Mouse (Mus musculus) heart, embryonic 10.5 days (tissue): ENCODE data around the gene Zfp90. TPM values are rescaled to one million over a fixed set of nuclear protein-coding genes. Genes with fewer than 3 reads are reported as not detected.
"Not testable (repeated sequence)": the region's sequence is repeated elsewhere in the genome, so short reads cannot be mapped to it uniquely, and the experiment has no call there.

Experiments used
- DNase-seq: peaks from one replicate; pipeline ENCODE4 v3.0.0-alpha.2; 2017; ENCODE audit warnings: low spot score
- H3K27ac ChIP-seq: fragments of 300-500 bp; sonication (generic); 2 replicates; pipeline ENCODE4 v1.5.1; 2016; ENCODE audit warnings: mild to moderate bottlenecking
- H3K27me3 ChIP-seq: fragments of 300-500 bp; sonication (generic); 2 replicates; pipeline ENCODE4 v1.6.1; 2016; ENCODE audit warnings: mild to moderate bottlenecking; ENCODE audit not compliant: poor library complexity, insufficient read depth, severe bottlenecking
- H3K36me3 ChIP-seq: fragments of 300-500 bp; sonication (generic); 2 replicates; pipeline ENCODE4 v1.6.1; 2016; ENCODE audit warnings: mild to moderate bottlenecking, moderate library complexity
- H3K4me1 ChIP-seq: fragments of 300-500 bp; sonication (generic); 2 replicates; pipeline ENCODE4 v1.6.1; 2016; ENCODE audit warnings: mild to moderate bottlenecking
- H3K4me3 ChIP-seq: fragments of 300-500 bp; sonication (generic); 2 replicates; pipeline ENCODE4 v1.5.1; 2016; ENCODE audit warnings: mild to moderate bottlenecking, moderate library complexity
- H3K9me3 ChIP-seq: fragments of 300-500 bp; sonication (generic); 2 replicates; pipeline ENCODE4 v1.6.1; 2016; ENCODE audit warnings: mild to moderate bottlenecking, moderate library complexity
- WGBS: fragments of 180-500 bp; shearing (Covaris S2); methylation state at CpG from one replicate; pipeline ENCODE4 v1.1.7; 2016; 5-methylcytosine and 5-hydroxymethylcytosine counted together
- polyA plus RNA-seq: library from polyadenylated mRNA; unstranded; fragments of >200 nt; fragmentation: Nextera tagmentation; extraction: Ambion mirVana; gene quantifications from 2 replicates; pipeline ENCODE4 v1.2.1, GENCODE M21; 2016

Zfp90 gene
- polyA plus RNA-seq, 1 experiment from 2014 or later: 19.3 TPM

GRCm38 (mm10) chr8:106403246-106403933 is 11.7 kb upstream of the Zfp90 start:
- Histone ChIP-seq H3K27ac (no peak overlapping the region), H3K36me3 (no peaks in the 10 kb centered on the region), H3K27me3 (no peaks in the 10 kb centered on the region), H3K9me3 (no peaks in the 10 kb centered on the region), H3K4me1 (peaks cover 22% of the 10 kb centered on the region), H3K4me3 (no peak overlapping the region)
- peak; percentile 82 for DNase-seq
- WGBS: 31% methylated on average over 12 of the region's 12 CpGs

- DNase-seq: no peak
- peak overlapping the region; percentile 79 for H3K27ac ChIP-seq
- H3K4me1 ChIP-seq: peaks cover 19% of the 10 kb centered on the region
- no peak overlapping the region for H3K4me3 ChIP-seq
- no peaks in the 10 kb centered on the region for H3K27me3 ChIP-seq
- H3K36me3 ChIP-seq: no peaks in the 10 kb centered on the region
- 31% methylated on average over 3 of the region's 3 CpGs for WGBS
- H3K9me3 ChIP-seq: no peaks in the 10 kb centered on the region
Measured at GRCm38 (mm10) chr8:106404825-106405224, 10.3 kb upstream of the Zfp90 start.

GRCm38 (mm10) chr8:106405810-106406209 is 9.3 kb upstream of the Zfp90 start:
- Histone ChIP-seq H3K27ac (peak overlapping the region; percentile 17; the same call in 1 of the 2 replicates), H3K4me1 (peaks cover 16% of the 10 kb centered on the region), H3K9me3 (no peaks in the 10 kb centered on the region), H3K27me3 (no peaks in the 10 kb centered on the region), H3K36me3 (no peaks in the 10 kb centered on the region), H3K4me3 (no peak overlapping the region)
- 66% methylated on average over 16 of the region's 16 CpGs for WGBS
- no peak for DNase-seq

GRCm38 (mm10) chr8:106410055-106410454 is 5.1 kb upstream of the Zfp90 start:
- Histone ChIP-seq H3K4me3 (no peak overlapping the region), H3K27ac (no peak overlapping the region), H3K27me3 (no peaks in the 10 kb centered on the region), H3K4me1 (peaks cover 2% of the 10 kb centered on the region), H3K9me3 (no peaks in the 10 kb centered on the region), H3K36me3 (no peaks in the 10 kb centered on the region)
- WGBS: 64% methylated on average over 7 of the region's 7 CpGs
- DNase-seq: no peak

- Histone ChIP-seq H3K36me3 (no peaks in the 10 kb centered on the region), H3K27me3 (no peaks in the 10 kb centered on the region), H3K4me3 (no peak overlapping the region), H3K27ac (no peak overlapping the region), H3K4me1 (no peaks in the 10 kb centered on the region), H3K9me3 (no peaks in the 10 kb centered on the region)
- WGBS: 75% methylated on average over 7 of the region's 7 CpGs
- DNase-seq: no peak
Measured at GRCm38 (mm10) chr8:106410564-106410963, 4.6 kb upstream of the Zfp90 start.

GRCm38 (mm10) chr8:106411783-106412451 is 3.2 kb upstream of the Zfp90 start:
- Histone ChIP-seq H3K36me3 (no peaks in the 10 kb centered on the region), H3K4me1 (peaks cover 11% of the 10 kb centered on the region), H3K27me3 (no peaks in the 10 kb centered on the region), H3K9me3 (no peaks in the 10 kb centered on the region), H3K27ac (no peak overlapping the region), H3K4me3 (no peak overlapping the region)
- WGBS: 18% methylated on average over 14 of the region's 14 CpGs
- no peak for DNase-seq

GRCm38 (mm10) chr8:106417692-106418091 is 2.6 kb downstream of the Zfp90 start:
- Histone ChIP-seq H3K4me1 (peaks cover 11% of the 10 kb centered on the region), H3K27ac (no peak overlapping the region), H3K36me3 (peaks cover 56% of the 10 kb centered on the region), H3K27me3 (no peaks in the 10 kb centered on the region), H3K9me3 (peaks cover 13% of the 10 kb centered on the region), H3K4me3 (no peak overlapping the region)
- WGBS: 94% methylated on average over 5 of the region's 5 CpGs
- no peak for DNase-seq

- Histone ChIP-seq H3K9me3 (peaks cover 8% of the 10 kb centered on the region), H3K27ac (no peak overlapping the region), H3K4me3 (no peak overlapping the region), H3K27me3 (peaks cover 11% of the 10 kb centered on the region; the same call in 1 of the 2 replicates), H3K4me1 (0 out of 2 replicates have a peak, but pooled peaks cover 4% of the 10 kb centered on the region), H3K36me3 (peaks cover 21% of the 10 kb centered on the region)
- no peak for DNase-seq
- 31% methylated on average over 12 of the region's 12 CpGs for WGBS
Measured at GRCm38 (mm10) chr8:106431088-106431487, 16.0 kb downstream of the Zfp90 start.

GRCm38 (mm10) chr8:106431952-106432351 is 16.8 kb downstream of the Zfp90 start:
- H3K9me3 ChIP-seq, H3K4me1 ChIP-seq, H3K27ac ChIP-seq, H3K4me3 ChIP-seq, DNase-seq: not testable (repeated sequence)
- Histone ChIP-seq H3K27me3 (peaks cover 11% of the 10 kb centered on the region; the same call in 1 of the 2 replicates), H3K36me3 (peaks cover 13% of the 10 kb centered on the region)
- WGBS: 57% methylated on average over 10 of the region's 10 CpGs

- peak overlapping the region; percentile 49 for H3K4me3 ChIP-seq
- WGBS: 7% methylated on average over 20 of the region's 20 CpGs
- no peak overlapping the region; the same call in 1 of the 2 replicates for H3K27ac ChIP-seq
- peaks cover 11% of the 10 kb centered on the region; the same call in 1 of the 2 replicates for H3K27me3 ChIP-seq
- H3K9me3 ChIP-seq: no peaks in the 10 kb centered on the region
- H3K4me1 ChIP-seq: 0 out of 2 replicates have a peak, but pooled peaks cover 4% of the 10 kb centered on the region
- DNase-seq: peak; percentile 90
- peaks cover 1% of the 10 kb centered on the region; the same call in 1 of the 2 replicates for H3K36me3 ChIP-seq
Measured at GRCm38 (mm10) chr8:106432954-106433570, 17.9 kb downstream of the Zfp90 start.

GRCm38 (mm10) chr8:106433667-106434066 is 18.5 kb downstream of the Zfp90 start:
- Histone ChIP-seq H3K36me3 (no peaks in the 10 kb centered on the region), H3K27ac (no peak overlapping the region; the same call in 1 of the 2 replicates), H3K4me1 (0 out of 2 replicates have a peak, but pooled peaks cover 4% of the 10 kb centered on the region), H3K9me3 (no peaks in the 10 kb centered on the region), H3K27me3 (peaks cover 11% of the 10 kb centered on the region; the same call in 1 of the 2 replicates), H3K4me3 (peak overlapping the region; percentile 49; the same call in 1 of the 2 replicates)
- DNase-seq: no peak
- WGBS: 63% methylated on average over 1 of the region's 1 CpGs

GRCm38 (mm10) chr8:106437781-106438180 is 22.7 kb downstream of the Zfp90 start:
- no peak overlapping the region for H3K27ac ChIP-seq
- no peaks in the 10 kb centered on the region for H3K36me3 ChIP-seq
- DNase-seq: no peak
- H3K4me3 ChIP-seq: no peak overlapping the region
- H3K9me3 ChIP-seq: no peaks in the 10 kb centered on the region
- H3K27me3 ChIP-seq: no peaks in the 10 kb centered on the region
- 0 out of 2 replicates have a peak, but pooled peaks cover 7% of the 10 kb centered on the region for H3K4me1 ChIP-seq
- WGBS: 80% methylated on average over 3 of the region's 3 CpGs

- no peak overlapping the region for H3K4me3 ChIP-seq
- H3K27me3 ChIP-seq: no peaks in the 10 kb centered on the region
- H3K36me3 ChIP-seq: no peaks in the 10 kb centered on the region
- no peak for DNase-seq
- no peaks in the 10 kb centered on the region for H3K9me3 ChIP-seq
- no peak overlapping the region for H3K27ac ChIP-seq
- WGBS: 78% methylated on average over 3 of the region's 3 CpGs
- 0 out of 2 replicates have a peak, but pooled peaks cover 4% of the 10 kb centered on the region for H3K4me1 ChIP-seq
Measured at GRCm38 (mm10) chr8:106440146-106440545, 25.0 kb downstream of the Zfp90 start.
